Mouse (Mus musculus) MEL (cell line): ENCODE results near the gene Heatr5a. TPM values are rescaled to one million over a fixed set of nuclear protein-coding genes. Genes with fewer than 3 reads are reported as not detected.

Experiments
- DNase-seq: peaks from one replicate; pipeline ENCODE4 v3.0.0; 2011; ENCODE audit warnings: low read depth, low spot score
- H3K27ac ChIP-seq: 2 replicates; pipeline ENCODE4 v1.5.1; 2012; ENCODE audit warnings: low read depth, mild to moderate bottlenecking, control low read depth, low read length, moderate library complexity; ENCODE audit not compliant: control insufficient read depth
- H3K27me3 ChIP-seq, 2 experiments: fragments of 150-350 bp in 1 of 2; sonication (generic) in 1 of 2; 2 replicates each; pipeline ENCODE4 v1.6.1; 2012; ENCODE audit warnings: low read length in 2 of 2, mild to moderate bottlenecking in 2 of 2, improper control_type of control experiment in 1 of 2, moderate library complexity in 1 of 2; ENCODE audit not compliant: insufficient read depth in 2 of 2, control insufficient read depth in 1 of 2
- H3K36me3 ChIP-seq, 2 experiments: 2 replicates each; pipeline ENCODE4 v1.6.1; 2012 to 2014; ENCODE audit warnings: low read length in 2 of 2, improper control_type of control experiment in 1 of 2, inconsistent platforms in 1 of 2, mild to moderate bottlenecking in 1 of 2; ENCODE audit not compliant: insufficient read depth in 2 of 2, control insufficient read depth in 1 of 2
- H3K4me1 ChIP-seq, 2 experiments: fragments of 150-350 bp in 1 of 2; sonication (generic) in 1 of 2; 2 replicates each; pipeline ENCODE4 v1.6.1; 2012; ENCODE audit warnings: low read length in 2 of 2, improper control_type of control experiment in 1 of 2, mild to moderate bottlenecking in 1 of 2; ENCODE audit not compliant: insufficient read depth in 2 of 2, control insufficient read depth in 1 of 2
- H3K4me3 ChIP-seq, 2 experiments: fragments of 150-350 bp in 1 of 2; sonication (generic) in 1 of 2; 2 replicates each; pipeline ENCODE4 v1.5.1; 2012; ENCODE audit warnings: low read depth in 2 of 2, low read length in 2 of 2, mild to moderate bottlenecking in 2 of 2, moderate library complexity in 2 of 2, control low read depth in 1 of 2, improper control_type of control experiment in 1 of 2; ENCODE audit not compliant: control insufficient read depth in 1 of 2, insufficient read depth in 1 of 2
- H3K79me2 ChIP-seq: 2 replicates; pipeline ENCODE4 v1.6.1; 2012; ENCODE audit warnings: mild to moderate bottlenecking, low read length, moderate library complexity; ENCODE audit not compliant: control insufficient read depth, poor library complexity, insufficient read depth
- H3K9ac ChIP-seq: 2 replicates; pipeline ENCODE4 v1.6.1; 2012; ENCODE audit warnings: low read depth, mild to moderate bottlenecking, control low read depth, low read length, moderate library complexity; ENCODE audit not compliant: control insufficient read depth, poor library complexity, severe bottlenecking
- H3K9me3 ChIP-seq: fragments of 150-350 bp; sonication (generic); replicated peaks from 2 replicates; pipeline ENCODE4 v1.6.1; 2012; ENCODE audit warnings: mild to moderate bottlenecking, low read length, improper control_type of control experiment, moderate library complexity; ENCODE audit not compliant: insufficient read depth
- BHLHE40 ChIP-seq: IDR thresholded peaks from 2 replicates; pipeline ENCODE4 v1.6.1; 2012; ENCODE audit warnings: low read depth, mild to moderate bottlenecking, inconsistent platforms, low read length, improper control_type of control experiment, borderline replicate concordance
- CHD1 ChIP-seq: IDR thresholded peaks from 2 replicates; pipeline ENCODE4 v1.6.1; 2012; ENCODE audit warnings: low read depth, mild to moderate bottlenecking, inconsistent platforms, low read length, improper control_type of control experiment
- CHD2 ChIP-seq: IDR thresholded peaks from 2 replicates; pipeline ENCODE4 v1.6.1; 2011; ENCODE audit warnings: low read length, improper control_type of control experiment
- E2F4 ChIP-seq: IDR thresholded peaks from 2 replicates; pipeline ENCODE4 v1.6.1; 2011; ENCODE audit warnings: low read depth, low read length, improper control_type of control experiment, borderline replicate concordance
- ELF1 ChIP-seq: IDR thresholded peaks from 2 replicates; pipeline ENCODE4 v1.6.1; 2014; ENCODE audit warnings: low read depth, mild to moderate bottlenecking, inconsistent platforms, low read length, improper control_type of control experiment, moderate library complexity
- EP300 ChIP-seq, 2 experiments: IDR thresholded peaks; 2 replicates each; pipeline ENCODE4 v1.6.1; 2011; ENCODE audit warnings: improper control_type of control experiment in 2 of 2, low read length in 2 of 2, low read depth in 1 of 2, mild to moderate bottlenecking in 1 of 2
- ETS1 ChIP-seq: IDR thresholded peaks from 2 replicates; pipeline ENCODE4 v1.6.1; 2012; ENCODE audit warnings: low read depth, mild to moderate bottlenecking, inconsistent platforms, low read length, improper control_type of control experiment, moderate library complexity
- GABPA ChIP-seq: IDR thresholded peaks from 2 replicates; pipeline ENCODE4 v1.6.1; 2012; ENCODE audit warnings: low read depth, mild to moderate bottlenecking, inconsistent platforms, low read length, improper control_type of control experiment, moderate library complexity
- GATA1 ChIP-seq: IDR thresholded peaks from 2 replicates; pipeline ENCODE4 v1.6.1; 2011; ENCODE audit warnings: low read depth, low read length, improper control_type of control experiment
- HCFC1 ChIP-seq: IDR thresholded peaks from 2 replicates; pipeline ENCODE4 v1.6.1; 2012; ENCODE audit warnings: low read depth, mild to moderate bottlenecking, inconsistent platforms, low read length, improper control_type of control experiment, moderate library complexity
- JUND ChIP-seq: IDR thresholded peaks from 2 replicates; pipeline ENCODE4 v1.6.1; 2011; ENCODE audit warnings: low read depth, mild to moderate bottlenecking, improper control_type of control experiment, low read length
- KAT2A ChIP-seq: conservative IDR thresholded peaks from 2 replicates; pipeline ENCODE4 v1.6.1; 2012; ENCODE audit warnings: low read depth, low read length, improper control_type of control experiment, inconsistent platforms
- MAFK ChIP-seq: IDR thresholded peaks from 2 replicates; pipeline ENCODE4 v1.6.1; 2011; ENCODE audit warnings: low read depth, mild to moderate bottlenecking, low read length, improper control_type of control experiment, borderline replicate concordance
- MAX ChIP-seq: IDR thresholded peaks from 2 replicates; pipeline ENCODE4 v1.6.1; 2011; ENCODE audit warnings: low read length, improper control_type of control experiment
- MAZ ChIP-seq: IDR thresholded peaks from 2 replicates; pipeline ENCODE4 v1.6.1; 2012; ENCODE audit warnings: low read depth, mild to moderate bottlenecking, inconsistent platforms, low read length, improper control_type of control experiment
- MEF2A ChIP-seq: IDR thresholded peaks from 2 replicates; pipeline ENCODE4 v1.6.1; 2014; ENCODE audit warnings: low read depth, mild to moderate bottlenecking, inconsistent platforms, low read length, improper control_type of control experiment; ENCODE audit not compliant: poor library complexity, insufficient replicate concordance, severe bottlenecking; ENCODE audit errors: extremely low read depth
- MXI1 ChIP-seq: IDR thresholded peaks from 2 replicates; pipeline ENCODE4 v1.6.1; 2011; ENCODE audit warnings: mild to moderate bottlenecking, low read depth, low read length, improper control_type of control experiment
- MYB ChIP-seq: IDR thresholded peaks from 2 replicates; pipeline ENCODE4 v1.6.1; 2011; ENCODE audit warnings: mild to moderate bottlenecking, low read depth, low read length, improper control_type of control experiment
- MYC ChIP-seq: IDR thresholded peaks from 2 replicates; pipeline ENCODE4 v1.6.1; 2011; ENCODE audit warnings: low read depth, mild to moderate bottlenecking, low read length, improper control_type of control experiment, moderate library complexity
- NELFE ChIP-seq: IDR thresholded peaks from 2 replicates; pipeline ENCODE4 v1.6.1; 2011; ENCODE audit warnings: low read depth, low read length, improper control_type of control experiment
- NRF1 ChIP-seq: IDR thresholded peaks from 2 replicates; pipeline ENCODE4 v1.6.1; 2014; ENCODE audit warnings: low read depth, mild to moderate bottlenecking, inconsistent platforms, low read length, improper control_type of control experiment, moderate library complexity; ENCODE audit not compliant: poor library complexity, insufficient read depth, severe bottlenecking
- POLR2A ChIP-seq, 2 experiments: IDR thresholded peaks; 2 replicates each; pipeline ENCODE4 v1.6.1; 2011 to 2012; ENCODE audit warnings: low read length in 2 of 2, mild to moderate bottlenecking in 2 of 2, control low read depth in 1 of 2, improper control_type of control experiment in 1 of 2, low read depth in 1 of 2, moderate library complexity in 1 of 2; ENCODE audit not compliant: control insufficient read depth in 1 of 2, insufficient read depth in 1 of 2, poor library complexity in 1 of 2
- POLR2AphosphoS2 ChIP-seq: IDR thresholded peaks from 2 replicates; pipeline ENCODE4 v1.6.1; 2011; ENCODE audit warnings: low read length, improper control_type of control experiment
- POLR2AphosphoS5 ChIP-seq: IDR thresholded peaks from 2 replicates; pipeline ENCODE4 v1.6.1; 2012; ENCODE audit warnings: low read depth, borderline replicate concordance, mild to moderate bottlenecking, inconsistent platforms, low read length, moderate library complexity, mixed read lengths
- RAD21 ChIP-seq: IDR thresholded peaks from 2 replicates; pipeline ENCODE4 v1.6.1; 2011; ENCODE audit warnings: mild to moderate bottlenecking, low read depth, low read length, improper control_type of control experiment
- RCOR1 ChIP-seq: IDR thresholded peaks from 2 replicates; pipeline ENCODE4 v1.6.1; 2012; ENCODE audit warnings: low read depth, mild to moderate bottlenecking, inconsistent platforms, low read length, improper control_type of control experiment
- SIN3A ChIP-seq: IDR thresholded peaks from 2 replicates; pipeline ENCODE4 v1.6.1; 2012; ENCODE audit warnings: low read length, improper control_type of control experiment, inconsistent platforms
- SMC3 ChIP-seq: IDR thresholded peaks from 2 replicates; pipeline ENCODE4 v1.6.1; 2011; ENCODE audit warnings: low read depth, low read length, improper control_type of control experiment
- TAL1 ChIP-seq: IDR thresholded peaks from 2 replicates; pipeline ENCODE4 v1.6.1; 2012; ENCODE audit warnings: mild to moderate bottlenecking, inconsistent platforms, low read length, moderate library complexity, mixed read lengths
- TBP ChIP-seq: IDR thresholded peaks from 2 replicates; pipeline ENCODE4 v1.8.0; 2011; ENCODE audit warnings: low read depth, low read length, improper control_type of control experiment
- TCF12 ChIP-seq: IDR thresholded peaks from 2 replicates; pipeline ENCODE4 v1.6.1; 2014; ENCODE audit warnings: low read depth, mild to moderate bottlenecking, inconsistent platforms, low read length, improper control_type of control experiment, moderate library complexity
- UBTF ChIP-seq: IDR thresholded peaks from 2 replicates; pipeline ENCODE4 v1.6.1; 2012; ENCODE audit warnings: low read depth, mild to moderate bottlenecking, inconsistent platforms, low read length, improper control_type of control experiment, moderate library complexity, borderline replicate concordance; ENCODE audit not compliant: insufficient read depth
- USF1 ChIP-seq: IDR thresholded peaks from 2 replicates; pipeline ENCODE4 v1.6.1; 2014; ENCODE audit warnings: low read depth, mild to moderate bottlenecking, inconsistent platforms, low read length, improper control_type of control experiment, moderate library complexity
- USF2 ChIP-seq, 2 experiments: IDR thresholded peaks; 2 replicates each; pipeline ENCODE4 v1.6.1; 2011 to 2012; ENCODE audit warnings: improper control_type of control experiment in 2 of 2, low read length in 2 of 2, borderline replicate concordance in 1 of 2, inconsistent platforms in 1 of 2, low read depth in 1 of 2, mild to moderate bottlenecking in 1 of 2; ENCODE audit not compliant: insufficient read depth in 1 of 2
- ZC3H11A ChIP-seq: IDR thresholded peaks from 2 replicates; pipeline ENCODE4 v1.6.1; 2012; ENCODE audit warnings: low read depth, mild to moderate bottlenecking, inconsistent platforms, low read length, improper control_type of control experiment
- ZKSCAN1 ChIP-seq: IDR thresholded peaks from 2 replicates; pipeline ENCODE4 v1.6.1; 2012; ENCODE audit warnings: low read depth, mild to moderate bottlenecking, inconsistent platforms, low read length, improper control_type of control experiment, moderate library complexity
- ZMIZ1 ChIP-seq: IDR thresholded peaks from 2 replicates; pipeline ENCODE4 v1.6.1; 2012; ENCODE audit warnings: low read depth, mild to moderate bottlenecking, inconsistent platforms, low read length, improper control_type of control experiment, moderate library complexity
- ZNF384 ChIP-seq: IDR thresholded peaks from 2 replicates; pipeline ENCODE4 v1.6.1; 2012; ENCODE audit warnings: low read depth, mild to moderate bottlenecking, inconsistent platforms, low read length, improper control_type of control experiment
- polyA plus RNA-seq, 2 experiments: library from polyadenylated mRNA; stranded (reverse) in 1 of 2; unstranded in 1 of 2; fragments of >175 nt in 1 of 2; fragments of >200 nt in 1 of 2; gene quantifications; 2 replicates each; pipeline versions ENCODE4 v1.2.1 to v1.2.4; 2012; ENCODE audit warnings: low replicate concordance in 2 of 2, low read depth in 1 of 2; ENCODE audit not compliant: insufficient read length in 2 of 2, insufficient read depth in 1 of 2, missing spikeins in 1 of 2
- total RNA-seq: library from RNA; depleted of rRNA; stranded (reverse); fragments of 300-350 nt; gene quantifications from 2 replicates; pipeline ENCODE4 v1.2.3, GENCODE M21; 2012

Gene Heatr5a
- total and polyA plus RNA-seq, 3 experiments: 41.2 to 70.5 (median 70.4) TPM

DNA sequence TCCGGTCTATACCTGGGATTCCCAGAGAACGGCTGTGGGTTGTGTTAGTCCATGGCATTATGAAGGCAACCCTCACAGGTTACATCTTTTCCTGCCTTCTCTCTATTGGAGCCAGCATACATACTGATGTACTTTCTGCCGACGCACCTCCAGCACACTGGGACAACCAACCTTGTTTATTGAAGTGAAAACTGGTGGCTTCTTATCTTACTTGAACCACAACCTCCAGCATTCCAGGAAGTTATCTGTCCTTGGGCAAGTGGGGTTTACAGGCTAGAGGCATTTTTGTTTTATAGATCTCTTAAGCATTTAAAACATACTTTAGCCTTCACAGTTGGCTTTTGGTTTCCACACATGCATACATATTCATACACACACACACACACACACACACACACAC is 119.5 kb downstream of the Heatr5a start:
- H3K27me3 ChIP-seq: no peaks in the 10 kb centered on the region
- DNase-seq: peak; percentile 85
- H3K4me3 ChIP-seq: peak overlapping the region; percentile 32 to 34
- peaks cover 0 to 54% of the 10 kb centered on the region in 2 experiments; a peak in 2 of 4 replicates for H3K36me3 ChIP-seq
- peak overlapping the region; percentile 46 for H3K9ac ChIP-seq
- peaks cover 27 to 37% of the 10 kb centered on the region in 2 experiments for H3K4me1 ChIP-seq
- no peaks in the 10 kb centered on the region for H3K79me2 ChIP-seq
- H3K27ac ChIP-seq: peak overlapping the region; percentile 96
- H3K9me3 ChIP-seq: no peaks in the 10 kb centered on the region
- TF ChIP-seq JUND (no peak), MEF2A (no peak), MAZ (no peak), RCOR1 (no peak), NRF1 (no peak), ZKSCAN1 (no peak), ZNF384 (no peak), ZMIZ1 (no peak), MAX (0 out of 2 replicates have a peak, but pooled peaks have one; percentile 57), MYB (no peak), UBTF (no peak), CHD1 (no peak), TCF12 (peak; percentile 77), MAFK (no peak), SIN3A (peak; percentile 71), E2F4 (no peak), CHD2 (no peak), ELF1 (peak; percentile 71; the same call in 1 of the 2 replicates), MXI1 (no peak), MYC (no peak), GATA1 (peak; percentile 91), USF1 (no peak), ZC3H11A (no peak), USF2 (IDR thresholded peaks at IDR 0.05; ENCODE audit: borderline replicate concordance in 1 of 2, insufficient read depth in 1 of 2, low read depth in 1 of 2, low read length in 2 of 2) (no peak), NELFE (0 out of 2 replicates have a peak, but pooled peaks have one; percentile 2), SMC3 (no peak), TAL1 (peak; percentile 67), HCFC1 (0 out of 2 replicates have a peak, but pooled peaks have one; percentile 20), BHLHE40 (no peak), GABPA (no peak), TBP (peak; percentile 46; the same call in 1 of the 2 replicates), POLR2AphosphoS5 (no peak), RAD21 (no peak), POLR2A (IDR thresholded peaks at IDR 0.05; ENCODE audit: control insufficient read depth in 1 of 2, insufficient read depth in 1 of 2, low read depth in 1 of 2, low read length in 2 of 2, poor library complexity in 1 of 2) (peak in 1 of 2 experiments; percentile 37; a peak in 1 of 4 replicates), KAT2A (no peak), POLR2AphosphoS2 (no peak), ETS1 (peak; percentile 86), EP300 (IDR thresholded peaks at IDR 0.05; ENCODE audit: low read depth in 1 of 2, low read length in 2 of 2) (peak; percentile 74 to 89)
